Mouse (Mus musculus): ENCODE measurements around the gene Dync1h1. TPM values are rescaled to one million over a fixed set of nuclear protein-coding genes. Genes with fewer than 3 reads are reported as not detected.
A peak's percentile ranks its signal among the peaks of the same experiment; 100 is the strongest.

Dync1h1 gene
- total RNA-seq (2021), result 100 to 1,000 TPM; 280 to 298 TPM
- long read RNA-seq, experiment 1, full-length matches to known transcripts, result 8 of 121 reads
- long read RNA-seq, experiment 1, partial matches to known transcripts, result 105 of 121 reads
- long read RNA-seq, experiment 1, other reads (novel, unspliced or antisense), result 8 of 121 reads
- long read RNA-seq, experiment 2, full-length matches to known transcripts, result 9 of 135 reads
- long read RNA-seq, experiment 2, partial matches to known transcripts, result 112 of 135 reads
- long read RNA-seq, experiment 2, other reads (novel, unspliced or antisense), result 14 of 135 reads

GRCm38 (mm10) chr12:110601241-110602218 is at the start of gene Dync1h1:
TSS of gene Dync1h1 (plus strand) at chr12:110601452.
- peak; percentile 93 to 94 for DNase-seq (ENCODE audit: low spot score in 2 of 2)
- TF ChIP-seq CTCF (conservative IDR thresholded peaks at IDR 0.05), result no peak
- Histone ChIP-seq H3K27ac (peak within 1 kb of the TSS; percentile 99), H3K4me3 (peak within 1 kb of the TSS; percentile 76)

DNA sequence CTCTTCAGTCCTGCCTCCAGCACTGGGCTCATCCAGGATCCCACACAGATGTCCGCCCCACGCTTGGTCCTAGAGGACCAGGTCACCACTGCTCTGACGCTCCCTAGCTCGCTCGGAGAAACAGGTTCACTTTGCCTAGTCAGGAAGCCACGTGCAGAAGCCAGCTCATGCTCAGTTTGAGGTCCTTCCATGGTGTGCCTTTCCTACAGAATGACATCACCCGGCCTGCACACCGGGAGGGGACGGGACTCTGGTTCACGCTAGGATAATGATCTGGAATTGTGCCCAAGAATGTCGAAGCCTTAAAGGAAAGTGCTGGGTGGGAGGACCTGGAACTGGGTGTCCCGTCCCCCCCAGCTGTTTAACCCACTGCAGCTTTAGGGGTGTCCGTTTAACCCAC is 49.1 kb upstream of the Dync1h1 start:
- no peak for TF ChIP-seq CTCF (conservative IDR thresholded peaks at IDR 0.05)

DNA sequence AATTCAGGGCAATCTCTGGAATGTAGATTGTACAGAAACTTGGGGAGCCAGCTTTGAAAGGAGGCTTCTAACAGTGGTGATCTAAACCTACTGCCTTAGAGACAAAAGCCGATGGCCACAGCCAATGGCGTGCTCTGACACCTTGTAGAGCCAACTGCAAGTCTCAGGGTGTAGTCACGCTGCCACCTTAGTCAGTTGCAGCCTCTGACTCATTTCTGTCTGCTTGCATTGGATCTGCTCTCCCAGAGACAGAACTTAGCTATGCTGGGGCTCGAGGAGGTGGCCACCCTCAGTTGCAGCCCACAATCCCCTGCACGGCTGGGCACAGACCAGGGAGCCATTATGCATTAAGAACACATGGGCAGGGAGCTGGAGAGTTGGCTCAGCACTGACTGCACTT is 47.9 kb upstream of the Dync1h1 start:
- no peak for TF ChIP-seq CTCF (conservative IDR thresholded peaks at IDR 0.05)
- Histone ChIP-seq H3K27ac (no peak overlapping the region), H3K4me3 (no peak overlapping the region)
- DNase-seq (ENCODE audit: low spot score in 2 of 2), result no peak

More for the DNA sequence above, 49.1 kb upstream of the Dync1h1 start:
- H3K4me3 ChIP-seq, result no peak overlapping the region
- H3K27ac ChIP-seq, result no peak overlapping the region; the same call in 1 of the 2 replicates
- no peak for DNase-seq (ENCODE audit: low spot score in 2 of 2)

DNA sequence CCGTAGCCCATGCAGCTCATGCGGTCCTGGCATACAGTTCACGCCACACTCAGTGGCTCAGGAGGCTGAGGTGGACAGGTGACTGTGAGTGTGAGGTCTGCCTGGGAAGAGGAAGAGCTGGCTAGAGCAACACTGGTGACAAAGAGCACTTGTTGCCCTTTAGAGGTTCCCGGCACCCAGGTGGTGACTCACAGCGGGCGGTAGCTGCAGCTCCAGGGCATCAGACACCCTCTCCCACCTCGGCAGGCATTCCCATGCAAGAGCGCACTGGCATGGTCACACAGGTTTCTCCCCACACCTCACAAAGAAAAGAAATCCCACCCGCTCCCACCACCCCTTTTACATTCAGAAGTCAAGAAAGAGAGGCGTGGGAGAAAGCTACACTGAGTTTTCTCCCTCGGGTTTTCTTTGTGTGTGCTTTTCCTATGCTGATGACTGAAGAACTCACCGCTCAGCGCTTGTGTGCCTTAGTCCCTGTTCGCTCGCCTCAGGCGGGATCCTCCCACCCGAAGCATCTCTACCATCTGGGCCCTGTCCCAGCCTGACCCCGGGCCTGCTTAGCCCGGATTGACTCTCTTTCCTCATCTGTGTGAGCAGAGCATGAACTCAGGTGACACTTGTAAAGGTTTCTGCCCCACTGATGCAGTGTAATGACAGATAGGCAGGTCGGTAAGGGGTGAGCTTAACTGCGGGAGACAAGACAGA is 45.6 kb upstream of the Dync1h1 start:
- TF ChIP-seq CTCF (conservative IDR thresholded peaks at IDR 0.05), result no peak
- Histone ChIP-seq H3K27ac (peak overlapping the region; percentile 32; the same call in 1 of the 2 replicates), H3K4me3 (no peak overlapping the region)
- DNase-seq (ENCODE audit: low spot score in 2 of 2), result no peak

GRCm38 (mm10) chr12:110556861-110557628 is 44.2 kb upstream of the Dync1h1 start:
- Histone ChIP-seq H3K4me3 (no peak overlapping the region), H3K27ac (peak overlapping the region; percentile 36; the same call in 1 of the 2 replicates)
- TF ChIP-seq CTCF (conservative IDR thresholded peaks at IDR 0.05), result no peak
- DNase-seq (ENCODE audit: low spot score in 2 of 2), result no peak

GRCm38 (mm10) chr12:110558175-110558574 is 43.1 kb upstream of the Dync1h1 start:
- Histone ChIP-seq H3K27ac (no peak overlapping the region), H3K4me3 (no peak overlapping the region)
- no peak for DNase-seq (ENCODE audit: low spot score in 2 of 2)
- no peak for TF ChIP-seq CTCF (conservative IDR thresholded peaks at IDR 0.05)

DNA sequence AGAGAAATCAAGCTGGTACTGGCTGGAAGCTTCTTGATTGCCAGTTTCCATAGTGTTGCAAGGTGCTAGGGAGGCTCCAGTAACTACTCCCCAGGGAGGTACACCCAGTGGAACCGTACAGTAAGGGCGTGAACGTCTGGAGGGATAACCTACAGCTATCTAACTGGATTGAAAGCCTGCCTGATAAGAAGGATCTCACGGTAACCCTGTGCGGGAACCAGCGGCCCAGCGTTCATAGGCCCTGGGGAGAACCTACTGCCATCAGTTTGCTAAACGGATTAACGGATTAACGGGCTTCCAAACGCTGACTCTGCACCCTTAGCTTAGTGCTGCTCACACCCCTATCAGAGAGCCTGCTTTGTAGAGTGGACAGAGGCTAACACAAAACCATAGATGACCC is 37.9 kb upstream of the Dync1h1 start:
- no peak for DNase-seq (ENCODE audit: low spot score in 2 of 2)
- Histone ChIP-seq H3K27ac (no peak overlapping the region), H3K4me3 (no peak overlapping the region)
- TF ChIP-seq CTCF (conservative IDR thresholded peaks at IDR 0.05), result no peak

DNA sequence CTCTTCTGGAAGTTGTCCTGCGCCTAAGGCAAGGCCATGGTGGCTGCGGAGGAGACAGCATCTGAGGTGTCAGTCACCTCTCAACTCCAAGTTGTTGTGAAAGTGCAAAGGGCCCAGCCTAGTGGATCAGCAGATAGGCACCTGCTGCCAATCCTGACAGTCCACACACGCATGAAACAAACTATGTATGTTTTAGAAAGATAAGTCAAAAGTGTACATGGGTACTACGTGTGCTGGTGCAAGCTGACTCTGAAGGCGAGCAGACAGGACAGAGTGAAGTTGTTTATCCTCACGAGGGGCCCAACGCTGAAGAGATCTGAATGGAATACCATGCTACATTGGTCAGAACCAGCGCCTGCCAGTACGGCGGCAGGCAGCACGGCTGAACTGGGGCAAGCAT is 36.4 kb upstream of the Dync1h1 start:
- TF ChIP-seq CTCF (conservative IDR thresholded peaks at IDR 0.05), result no peak
- Histone ChIP-seq H3K4me3 (no peak overlapping the region), H3K27ac (no peak overlapping the region)
- no peak for DNase-seq (ENCODE audit: low spot score in 2 of 2)

DNA sequence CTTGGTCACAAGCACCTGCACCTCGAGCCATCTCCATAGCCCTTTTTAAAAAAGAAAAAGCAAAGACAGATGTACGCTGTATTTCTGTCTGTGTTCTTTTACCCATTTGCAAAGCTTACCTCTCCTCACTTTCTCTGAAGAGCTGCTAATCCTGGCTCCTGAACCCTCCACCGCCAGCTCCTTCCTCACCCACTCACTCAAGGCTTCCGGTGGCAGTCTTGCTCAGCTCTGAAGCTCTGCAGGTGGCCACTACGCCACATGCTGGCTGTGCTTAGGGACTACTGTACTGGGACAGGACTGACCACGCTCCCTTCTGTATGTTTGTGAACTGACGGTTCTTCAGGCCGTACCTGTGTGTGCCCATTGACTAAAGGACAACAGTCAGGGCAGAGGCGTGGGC is 34.9 kb upstream of the Dync1h1 start:
- no peak for TF ChIP-seq CTCF (conservative IDR thresholded peaks at IDR 0.05)
- H3K4me3 ChIP-seq, result no peak overlapping the region
- H3K27ac ChIP-seq, result no peak overlapping the region
- DNase-seq (ENCODE audit: low spot score in 2 of 2), result no peak

DNA sequence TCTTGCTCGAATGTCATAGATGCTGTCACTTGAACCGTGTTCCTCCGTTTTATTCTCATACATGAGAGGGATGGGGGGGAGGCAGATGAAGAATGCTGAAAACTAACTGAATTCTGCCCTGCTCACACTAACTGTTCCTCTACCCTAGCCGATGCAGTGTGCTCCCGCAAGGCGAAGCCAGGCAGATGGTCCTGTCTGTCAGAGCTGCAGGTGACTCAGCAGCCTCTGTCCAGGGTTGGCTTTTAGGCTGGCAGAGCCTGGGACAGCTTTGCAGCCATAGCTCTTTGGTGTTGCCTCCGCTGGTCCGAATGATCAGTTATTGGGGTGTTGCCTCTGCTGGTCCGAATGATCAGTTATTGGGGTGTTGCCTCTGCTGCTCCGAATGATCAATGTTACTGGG is 30.2 kb upstream of the Dync1h1 start:
- no peak for TF ChIP-seq CTCF (conservative IDR thresholded peaks at IDR 0.05)
- H3K4me3 ChIP-seq, result no peak overlapping the region
- DNase-seq (ENCODE audit: low spot score in 2 of 2), result no peak
- H3K27ac ChIP-seq, result no peak overlapping the region

- DNase-seq (ENCODE audit: low spot score in 2 of 2), result no peak
- Histone ChIP-seq H3K4me3 (no peak overlapping the region), H3K27ac (no peak overlapping the region)
- no peak for TF ChIP-seq CTCF (conservative IDR thresholded peaks at IDR 0.05)
Measured at GRCm38 (mm10) chr12:110572351-110572750, 28.9 kb upstream of the Dync1h1 start.

DNA sequence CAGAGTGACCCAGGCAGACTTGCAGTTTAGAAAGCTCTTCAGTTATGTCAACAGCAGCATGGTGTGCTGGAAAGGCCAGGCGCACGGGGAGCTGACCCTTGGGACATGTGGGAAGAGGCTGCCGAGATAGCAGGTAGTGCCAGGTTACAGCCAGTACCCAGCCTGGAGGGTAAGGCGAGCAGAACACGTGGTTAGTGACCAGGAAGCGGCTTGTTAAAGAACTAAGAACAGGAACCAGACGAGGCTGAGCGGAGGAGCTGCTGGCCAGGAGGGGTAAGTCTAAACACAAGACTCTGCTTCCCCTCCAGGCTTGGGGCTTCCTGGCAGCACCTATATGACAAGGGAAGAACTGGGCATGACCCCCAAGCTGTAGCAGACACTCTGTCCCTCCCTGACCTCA is 27.6 kb upstream of the Dync1h1 start:
- Histone ChIP-seq H3K27ac (no peak overlapping the region), H3K4me3 (no peak overlapping the region)
- TF ChIP-seq CTCF (conservative IDR thresholded peaks at IDR 0.05), result no peak
- DNase-seq (ENCODE audit: low spot score in 2 of 2), result no peak
